ENCODE assay signal across 7 mouse cellular contexts in the genomic region with DNA sequence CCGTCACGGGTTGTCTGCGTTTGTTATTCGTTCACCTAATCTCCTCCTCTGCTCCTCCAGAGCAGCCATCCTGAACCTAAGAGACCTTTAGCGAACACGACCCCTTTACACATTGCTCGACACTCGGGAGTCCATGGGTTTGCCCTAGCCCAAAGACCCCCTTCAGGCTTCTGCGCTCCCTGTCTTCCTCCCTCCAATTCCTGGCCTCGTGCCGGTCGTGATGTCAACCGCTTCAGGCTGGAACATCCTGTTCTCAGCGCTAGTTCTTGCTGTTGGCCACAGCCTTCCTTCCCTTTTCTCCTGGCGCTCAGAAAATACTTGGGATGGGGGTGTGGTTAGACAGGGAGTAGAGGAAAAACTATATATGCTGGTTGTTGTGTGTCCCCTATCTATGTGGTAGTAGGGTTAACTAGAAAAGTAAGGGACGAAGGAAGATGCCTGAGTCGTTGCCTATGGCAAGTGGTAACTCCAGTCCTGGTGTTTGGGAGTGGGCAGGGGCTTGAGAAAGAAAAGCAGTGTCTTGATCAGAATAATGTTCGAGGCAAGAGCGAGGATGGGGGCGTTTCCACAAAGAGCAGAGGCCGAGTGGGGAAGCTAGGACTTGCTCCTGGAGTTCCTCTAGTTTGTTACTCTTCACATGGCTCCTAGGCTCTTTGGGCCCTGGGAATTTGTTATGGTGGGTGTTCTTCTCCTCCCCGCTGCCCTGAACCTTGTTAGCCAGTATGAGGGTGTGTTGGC. TPM values are rescaled to one million over a fixed set of nuclear protein-coding genes. Genes with fewer than 3 reads are reported as not detected.
DNase-seq lines count a peak whose midpoint lies in the region; ATAC-seq and TF ChIP-seq lines count a peak whose summit lies in the region.

No protein-coding gene starts in this region.

- peak overlapping the region; percentile 93 for H3K4me2 ChIP-seq in forebrain, embryonic 13.5 days

- intact Hi-C loops in heart, postnatal 36 days (cut with DNase I): loop anchor here (5.0 kb wide), 2 partner anchors 298 to 318 kb away; a partner anchor contains a TSS

- in situ Hi-C loops in ES-E14 (cut with MboI; ENCODE audit: low sequenced_read_pairs in 2 of 2, unreplicated experiment in 2 of 2): no loop called here

- DNase-seq in ES-E14 (ENCODE audit: low read depth, low spot score): no peak
- peak; percentile 85 for DNase-seq in adrenal gland, postnatal 10 days
- DNase-seq in heart, postnatal 36 days: peak; percentile 93 to 94
- peak; percentile 78 to 84 for DNase-seq in layer of hippocampus, postnatal 10 days (ENCODE audit: low spot score in 2 of 2)
- peak; percentile 94 for DNase-seq in lung, postnatal 36 days
- DNase-seq in spleen, postnatal 36 days (ENCODE audit: low spot score in 2 of 2): peak; percentile 42 to 52

- peaks cover 10 to 16% of the 10 kb centered on the region in 2 experiments; a peak in 3 of 4 replicates for H3K4me1 ChIP-seq in ES-E14 (ENCODE audit: control insufficient read depth in 2 of 2, insufficient read depth in 2 of 2, low read length in 2 of 2, poor library complexity in 1 of 2)
- peaks cover 60% of the 10 kb centered on the region for H3K4me1 ChIP-seq in forebrain, embryonic 13.5 days

- no peak for ATAC-seq in forebrain, embryonic 13.5 days

- no peaks in the 10 kb centered on the region for H3K9me3 ChIP-seq in ES-E14 (ENCODE audit: control insufficient read depth, insufficient read depth, low read depth, low read length)
- H3K9me3 ChIP-seq in forebrain, embryonic 13.5 days (replicated peaks): no peaks in the 10 kb centered on the region

- peak overlapping the region; percentile 56 for H3K9ac ChIP-seq in ES-E14 (ENCODE audit: insufficient read depth, low read depth, low read length, poor library complexity, severe bottlenecking)
- H3K9ac ChIP-seq in forebrain, embryonic 13.5 days: peak overlapping the region; percentile 76

- 1% methylated on average over 22 of the region's 22 CpGs for WGBS in forebrain, embryonic 13.5 days

- H3K27me3 ChIP-seq in forebrain, embryonic 13.5 days: no peaks in the 10 kb centered on the region

- peaks cover 38% of the 10 kb centered on the region for H3K36me3 ChIP-seq in ES-E14 (ENCODE audit: control insufficient read depth, insufficient read depth, low read length, poor library complexity, severe bottlenecking)
- peaks cover 38% of the 10 kb centered on the region for H3K36me3 ChIP-seq in forebrain, embryonic 13.5 days (ENCODE audit: poor library complexity, severe bottlenecking)

- peak overlapping the region; percentile 55 to 81 for H3K4me3 ChIP-seq in ES-E14 (ENCODE audit: insufficient read depth in 1 of 2, low read depth in 1 of 2, low read length in 2 of 2, poor library complexity in 1 of 2, severe bottlenecking in 1 of 2)
- H3K4me3 ChIP-seq in forebrain, embryonic 13.5 days: peak overlapping the region; percentile 53

- H3K27ac ChIP-seq in ES-E14 (ENCODE audit: insufficient read depth, low read depth, low read length, poor library complexity, severe bottlenecking): no peak overlapping the region
- H3K27ac ChIP-seq in forebrain, embryonic 13.5 days: peak overlapping the region; percentile 91

TF ChIP-seq in ES-E14, 5 proteins besides CTCF, POLR2A, EP300 and RAD21:
- TF ChIP-seq MAFK (IDR thresholded peaks at IDR 0.05; ENCODE audit: insufficient read depth, low read depth, low read length) (no peak), HCFC1 (IDR thresholded peaks at IDR 0.05; ENCODE audit: borderline replicate concordance, insufficient read depth, low read length) (no peak), CHD2 (IDR thresholded peaks at IDR 0.05; ENCODE audit: low read depth, low read length) (no peak), ZNF384 (IDR thresholded peaks at IDR 0.05; ENCODE audit: low read depth, low read length) (no peak)
TF ChIP-seq in ES-E14: peak in this region for 0.

RNA-seq across cellular contexts. Expression of a gene that starts 4.3 kb away (rescaled TPM):
- total RNA-seq in ES-E14 (2012; rRNA removed): 6.0 and 8.6 TPM in 2 replicates
- total RNA-seq in adrenal gland, postnatal 10 days (2021): 100 to 1,000 TPM in 1 of 2 experiments, 10 to 100 TPM in 1; 63.1 to 157 TPM
- polyA plus RNA-seq in forebrain, embryonic 13.5 days (2015; fragmentation: Nextera tagmentation; extraction: Ambion mirVana): 6.0 and 6.4 TPM in 2 replicates
- 10 to 100 TPM; 34.2 to 82.1 TPM for total RNA-seq in heart, postnatal 36 days (2021)
- 10 to 100 TPM; 54.4 to 67.2 TPM for total RNA-seq in layer of hippocampus, postnatal 10 days (2021)

RNA-seq across cellular contexts. Expression of a gene that starts 11.1 kb away (rescaled TPM):
- total RNA-seq in ES-E14 (2012; rRNA removed): 7.1 and 9.0 TPM in 2 replicates
- total RNA-seq in adrenal gland, postnatal 10 days (2021): 100 to 1,000 TPM; 104 to 143 TPM
- polyA plus RNA-seq in forebrain, embryonic 13.5 days (2015; fragmentation: Nextera tagmentation; extraction: Ambion mirVana): 110 and 124 TPM in 2 replicates
- 10 to 100 TPM; 50.5 to 72.7 TPM for total RNA-seq in heart, postnatal 36 days (2021)
- total RNA-seq in layer of hippocampus, postnatal 10 days (2021): 1,000 to 10,000 TPM in 1 of 2 experiments, 100 to 1,000 TPM in 1; 909 to 1,029 TPM

RNA-seq across cellular contexts. Expression of a gene that starts 20.9 kb away (rescaled TPM):
- total RNA-seq in ES-E14 (2012; rRNA removed): not detected in 2 replicates
- total RNA-seq in adrenal gland, postnatal 10 days (2021): under 1 TPM; 0.18 to 0.36 TPM
- polyA plus RNA-seq in forebrain, embryonic 13.5 days (2015; fragmentation: Nextera tagmentation; extraction: Ambion mirVana): 0.12 and 0.21 TPM in 2 replicates
- total RNA-seq in heart, postnatal 36 days (2021): not detected
- under 1 TPM; 0.54 to 0.96 TPM for total RNA-seq in layer of hippocampus, postnatal 10 days (2021)

RNA-seq across cellular contexts. Expression of a gene that starts 23.0 kb away (rescaled TPM):
- not detected in 2 replicates for total RNA-seq in ES-E14 (2012; rRNA removed)
- under 1 TPM; 0.48 to 0.66 TPM for total RNA-seq in adrenal gland, postnatal 10 days (2021)
- 0.21 and 0.34 TPM in 2 replicates for polyA plus RNA-seq in forebrain, embryonic 13.5 days (2015; fragmentation: Nextera tagmentation; extraction: Ambion mirVana)
- total RNA-seq in heart, postnatal 36 days (2021): under 1 TPM in 1 of 2 experiments, not detected in 1; 0.22 TPM
- under 1 TPM; 0.59 to 0.89 TPM for total RNA-seq in layer of hippocampus, postnatal 10 days (2021)

RNA-seq across cellular contexts. Expression of a gene that starts 26.4 kb away (rescaled TPM):
- total RNA-seq in ES-E14 (2012; rRNA removed): 0.49 and 1.4 TPM in 2 replicates
- under 1 TPM; 0.60 to 0.76 TPM for total RNA-seq in adrenal gland, postnatal 10 days (2021)
- polyA plus RNA-seq in forebrain, embryonic 13.5 days (2015; fragmentation: Nextera tagmentation; extraction: Ambion mirVana): 1.5 TPM in 1 of 2 replicates, not detected in the other
- total RNA-seq in heart, postnatal 36 days (2021): not detected
- 1 to 10 TPM; 5.8 to 6.6 TPM for total RNA-seq in layer of hippocampus, postnatal 10 days (2021)

Comparison
In these comparisons a context has a peak if more than half of its experiments do, and no peak if none do; other contexts are left out.
1. RNA of a gene that starts 11.1 kb away (total RNA-seq): 909 to 1,029 TPM in layer of hippocampus, postnatal 10 days; 104 to 143 TPM in adrenal gland, postnatal 10 days, 50.5 to 72.7 TPM in heart, postnatal 36 days and 7.1 to 9.0 TPM in ES-E14; every median in the first group is over 4 times any median in the second.